Mouse (Mus musculus) layer of hippocampus, postnatal 10 days (tissue): Measurements from ENCODE around the gene Acer2. TPM values are rescaled to one million over a fixed set of nuclear protein-coding genes. Genes with fewer than 3 reads are reported as not detected.

Experiments used
- DNase-seq, 2 experiments: peaks; one replicate each; pipeline ENCODE4 v3.0.0; 2021; ENCODE audit warnings: low spot score in 2 of 2
- total RNA-seq, 2 experiments: library from RNA; stranded (reverse); gene quantifications; 2 replicates each; pipeline ENCODE4 v1.2.3; 2021

Gene Acer2
- total RNA-seq, 2 experiments from 2014 or later = 2.5 to 3.0 TPM

DNA sequence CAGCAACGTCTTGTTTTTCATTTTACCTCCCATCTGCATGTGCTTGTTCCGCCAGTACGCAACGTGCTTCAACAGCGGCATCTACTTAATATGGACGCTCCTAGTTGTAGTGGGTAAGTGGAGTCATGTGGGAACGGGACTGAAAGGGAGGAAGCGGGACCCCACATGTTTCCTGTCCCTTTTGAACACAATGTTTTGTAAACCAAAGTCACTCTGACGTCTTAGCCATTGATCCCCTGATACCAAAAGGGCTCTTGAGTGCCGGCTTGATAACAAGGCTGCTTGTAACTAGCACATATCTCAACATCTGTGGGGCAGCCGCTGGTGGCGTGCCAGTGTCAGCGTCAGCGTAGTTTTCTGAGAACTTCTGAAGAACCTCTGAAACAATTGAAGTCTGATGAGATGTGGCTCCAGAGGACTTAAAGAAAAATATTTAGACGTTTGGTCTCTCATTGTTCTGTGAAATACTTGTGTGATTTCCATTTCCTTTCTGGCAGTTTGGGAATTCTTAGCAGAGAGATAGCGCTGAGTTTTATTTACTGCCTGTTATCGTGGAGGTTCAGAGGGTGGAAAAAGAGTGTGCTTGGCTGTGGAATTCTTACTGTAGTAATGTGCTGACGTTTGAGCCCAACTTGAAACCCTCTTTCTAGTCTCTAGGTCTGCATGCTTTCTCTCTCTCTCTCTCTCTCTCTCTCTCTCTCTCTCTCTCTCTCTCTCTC is 12.1 kb downstream of the Acer2 start:
- DNase-seq = no peak

DNA sequence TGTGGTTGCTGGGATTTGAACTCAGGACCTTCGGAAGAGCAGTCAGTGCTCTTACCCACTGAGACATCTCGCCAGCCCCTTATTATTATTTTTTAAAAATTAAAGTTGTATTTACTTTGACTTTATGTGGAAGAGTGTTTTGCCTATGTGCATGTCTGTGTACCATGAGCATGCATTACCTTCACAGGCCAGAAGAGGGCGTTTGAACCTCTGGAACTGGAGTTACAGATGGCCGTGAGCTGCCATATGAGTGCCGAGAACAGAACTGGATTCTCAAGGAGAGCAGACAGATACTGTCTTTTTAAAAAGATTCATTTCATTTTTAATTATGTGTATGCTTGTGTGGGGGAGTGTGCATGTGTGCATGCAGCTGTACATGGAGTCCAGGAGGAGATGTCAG is 13.7 kb downstream of the Acer2 start:
- DNase-seq = no peak

DNA sequence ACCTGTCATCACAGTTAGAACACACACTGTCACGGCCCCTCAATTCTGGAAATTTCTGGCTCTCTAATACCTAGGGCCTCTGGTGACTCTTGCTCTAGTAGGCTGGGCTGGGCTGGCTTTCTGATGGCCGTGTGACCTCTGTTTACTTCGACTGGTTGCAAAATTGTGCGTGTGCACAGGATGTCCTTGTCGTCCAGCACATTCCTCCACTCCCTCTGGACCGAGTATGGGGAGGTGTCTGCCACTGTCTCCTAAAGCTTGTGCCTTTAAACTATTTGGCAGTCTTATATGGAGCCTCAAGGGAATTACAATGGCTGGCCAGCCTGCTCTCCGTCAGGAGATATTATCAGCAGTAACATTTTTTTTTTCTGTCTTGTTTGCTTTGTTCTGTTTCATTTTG is 23.2 kb downstream of the Acer2 start:
- DNase-seq = no peak

DNA sequence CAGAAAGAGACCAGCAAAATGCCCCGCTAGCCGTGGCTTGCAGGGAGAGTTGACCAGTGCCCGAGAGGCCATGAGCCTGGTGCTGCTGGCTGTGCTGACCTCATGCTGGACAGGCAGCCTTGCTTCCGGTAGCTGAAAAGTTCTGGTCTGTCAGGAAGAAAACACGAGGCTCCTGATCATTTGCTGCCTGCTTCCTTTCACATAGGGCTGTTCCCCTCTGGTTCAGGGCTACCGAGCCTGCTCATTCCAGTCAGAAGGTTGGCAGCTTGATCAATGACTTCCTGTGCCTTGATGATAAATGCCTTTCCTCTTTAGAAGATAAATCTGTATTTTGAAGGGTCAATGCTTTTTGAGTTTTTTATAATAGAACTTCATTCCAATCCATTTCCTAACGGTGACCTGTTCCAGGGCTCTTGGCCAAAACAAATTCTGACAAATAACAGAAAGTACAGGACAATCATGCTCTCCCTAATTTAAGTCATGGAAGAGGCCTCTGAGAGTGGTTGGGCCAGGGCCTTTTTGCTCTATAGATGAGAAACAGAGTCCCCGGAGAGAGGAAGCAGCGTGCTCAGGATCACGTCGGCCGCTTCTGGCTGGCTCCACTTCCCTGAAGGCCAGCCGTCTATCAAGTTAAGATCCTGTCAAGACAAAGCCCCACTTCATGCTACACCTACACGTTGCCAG is 24.7 kb downstream of the Acer2 start:
- DNase-seq = no peak

DNA sequence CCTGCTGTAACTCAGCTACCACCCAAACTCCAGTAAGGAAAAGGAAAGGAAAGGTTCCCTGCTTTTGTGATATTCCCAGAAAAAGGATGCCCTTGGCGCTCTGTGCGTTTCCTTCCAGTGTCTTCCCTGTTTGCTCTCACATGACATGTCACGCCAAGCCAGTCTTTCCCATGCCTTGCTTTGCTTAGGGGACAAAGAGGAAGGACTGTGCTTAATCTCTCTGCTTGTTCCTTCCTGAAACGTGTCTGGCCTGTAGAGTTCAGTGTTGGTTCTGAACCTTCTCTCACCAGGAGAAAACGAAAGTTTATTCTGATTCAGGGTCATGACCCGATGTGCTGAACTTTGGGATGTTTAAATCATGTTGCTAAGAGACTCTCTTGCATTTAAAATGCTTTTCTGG is 28.2 kb downstream of the Acer2 start:
- no peak for DNase-seq

DNA sequence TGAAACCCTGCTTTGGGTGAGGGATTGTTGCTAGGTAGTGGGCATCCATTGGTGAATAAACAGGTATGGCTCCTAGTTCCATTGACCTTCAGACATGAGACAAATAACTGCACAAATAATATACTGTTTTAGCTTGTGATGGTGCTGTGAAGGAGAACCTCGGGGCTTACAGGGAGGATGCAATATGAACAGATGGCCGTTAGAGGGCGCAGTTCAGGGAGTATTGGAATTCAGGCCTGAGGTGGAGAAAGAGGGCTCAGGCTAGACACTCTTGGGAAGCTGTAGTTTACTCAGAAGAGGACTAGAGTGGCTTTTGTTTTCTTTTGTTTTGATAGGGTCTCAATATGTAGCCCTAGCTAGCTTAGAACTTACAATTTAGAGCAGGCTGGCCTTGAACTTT is 30.8 kb downstream of the Acer2 start:
- no peak for DNase-seq

DNA sequence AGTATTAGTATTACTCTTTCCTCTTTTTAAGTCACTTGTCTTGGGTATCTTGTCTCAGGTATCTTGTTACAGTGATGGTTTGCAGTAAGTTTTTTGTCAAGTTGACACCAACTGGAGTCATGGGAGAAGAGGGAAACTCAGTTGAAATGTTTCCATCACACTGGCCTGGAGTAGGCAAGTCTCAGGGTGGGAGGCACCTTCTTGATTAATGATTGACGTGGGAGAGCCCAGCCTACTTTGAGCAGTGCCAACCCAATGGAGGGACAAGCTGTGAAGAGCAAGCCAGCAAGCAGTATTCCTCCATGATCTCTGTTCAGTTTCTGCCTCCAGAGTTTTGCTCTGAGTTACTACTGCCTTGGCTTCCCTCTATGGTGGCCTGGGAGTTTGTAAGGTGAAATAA is 31.7 kb downstream of the Acer2 start:
- no peak for DNase-seq

DNA sequence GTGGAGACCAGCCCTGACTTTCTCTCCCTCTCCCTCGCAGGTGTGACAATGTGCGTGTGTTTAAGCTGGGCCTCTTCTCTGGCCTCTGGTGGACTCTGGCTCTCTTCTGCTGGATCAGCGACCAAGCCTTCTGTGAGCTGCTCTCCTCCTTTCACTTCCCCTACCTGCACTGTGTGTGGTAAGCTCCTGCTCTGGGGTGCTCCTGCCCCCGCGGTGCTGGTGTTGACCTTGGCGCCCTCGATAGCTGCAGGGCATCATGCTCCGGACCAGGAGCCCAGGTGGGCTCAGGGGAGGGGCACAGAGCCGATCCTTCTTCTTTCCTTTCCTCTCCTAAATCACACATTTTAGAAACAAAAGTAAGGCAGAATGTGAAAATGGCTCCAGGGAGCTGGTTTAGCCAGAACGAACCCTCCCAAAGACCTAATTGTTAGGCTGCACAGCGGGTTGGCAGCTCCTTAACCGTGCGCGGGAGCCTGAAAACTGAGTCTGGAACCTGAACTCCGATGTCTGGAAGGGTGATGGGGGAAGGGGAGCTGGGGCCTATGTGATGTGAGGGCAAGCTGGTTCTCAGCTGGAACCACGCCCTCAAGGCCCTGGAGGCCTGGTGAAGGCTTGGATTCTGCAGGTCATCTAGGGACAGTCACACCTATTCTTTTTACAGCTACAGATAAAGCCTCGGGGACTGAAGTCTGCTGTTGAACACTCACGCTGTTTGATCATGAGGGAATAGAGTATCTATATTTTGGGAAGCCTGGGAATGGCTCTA is 37.6 kb downstream of the Acer2 start:
- no peak for DNase-seq

DNA sequence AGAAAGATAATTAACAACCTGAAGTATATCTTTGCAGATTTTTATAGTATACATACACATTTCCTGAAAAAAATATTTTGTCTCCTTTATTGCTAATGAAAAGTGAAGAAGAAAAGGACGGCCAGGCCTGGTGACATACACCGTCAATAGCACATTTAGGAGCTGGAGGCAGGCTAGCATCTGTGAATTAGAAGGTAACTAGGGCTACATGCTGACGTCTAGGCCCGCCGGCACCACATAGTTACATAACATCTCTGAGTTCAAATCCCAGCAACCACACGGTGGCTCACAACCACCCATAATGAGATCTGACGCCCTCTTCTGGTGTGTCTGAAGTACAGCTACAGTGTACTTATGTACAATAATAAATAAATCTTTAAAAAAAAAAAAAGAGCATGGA is 38.6 kb downstream of the Acer2 start:
- DNase-seq = no peak

DNA sequence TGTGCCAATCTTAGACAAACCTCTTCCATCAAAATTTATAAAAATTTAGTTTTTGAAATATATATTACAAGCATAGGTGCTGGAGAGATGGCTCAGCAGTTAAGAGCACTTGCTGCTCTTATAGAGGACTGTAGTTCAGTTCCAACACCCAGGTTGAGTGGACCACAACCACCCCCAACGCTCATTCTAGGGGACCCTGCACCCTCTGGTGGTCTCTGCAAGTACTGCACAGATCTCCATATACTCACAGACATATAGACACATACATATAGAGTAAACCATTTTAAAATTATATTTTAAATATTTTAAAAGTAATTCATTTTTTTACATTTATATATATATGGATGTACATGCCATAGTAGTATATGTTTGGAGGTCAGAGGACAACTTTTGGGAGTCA is 41.9 kb downstream of the Acer2 start:
- DNase-seq = no peak

DNA sequence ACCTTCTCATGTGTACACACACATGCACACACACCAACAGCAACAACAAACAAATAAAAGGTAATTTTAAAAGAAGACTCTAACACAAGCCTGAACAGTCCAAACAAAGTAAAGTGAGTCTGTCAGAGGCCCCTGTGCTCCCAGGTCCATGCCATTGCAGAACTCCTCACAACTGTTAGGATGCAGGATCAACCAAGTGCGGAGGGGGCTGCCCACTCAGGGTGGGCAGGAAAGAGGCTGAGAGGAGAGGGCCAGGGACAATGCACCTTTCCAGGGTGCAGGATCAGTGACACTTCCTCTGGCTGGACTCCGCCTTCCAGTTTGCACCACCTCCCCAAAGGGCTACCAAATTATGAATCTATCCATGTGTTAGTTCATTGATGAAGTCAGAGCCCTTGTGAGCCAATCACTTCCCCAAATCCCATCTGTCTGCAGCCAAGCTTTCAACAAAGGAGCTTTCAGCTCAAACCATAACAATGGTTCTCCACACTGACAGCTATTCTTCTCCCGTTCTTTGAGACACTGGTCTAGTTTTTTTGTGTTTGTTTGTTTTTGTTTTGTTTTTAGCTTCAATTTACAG is 49.4 kb downstream of the Acer2 start:
- no peak for DNase-seq

DNA sequence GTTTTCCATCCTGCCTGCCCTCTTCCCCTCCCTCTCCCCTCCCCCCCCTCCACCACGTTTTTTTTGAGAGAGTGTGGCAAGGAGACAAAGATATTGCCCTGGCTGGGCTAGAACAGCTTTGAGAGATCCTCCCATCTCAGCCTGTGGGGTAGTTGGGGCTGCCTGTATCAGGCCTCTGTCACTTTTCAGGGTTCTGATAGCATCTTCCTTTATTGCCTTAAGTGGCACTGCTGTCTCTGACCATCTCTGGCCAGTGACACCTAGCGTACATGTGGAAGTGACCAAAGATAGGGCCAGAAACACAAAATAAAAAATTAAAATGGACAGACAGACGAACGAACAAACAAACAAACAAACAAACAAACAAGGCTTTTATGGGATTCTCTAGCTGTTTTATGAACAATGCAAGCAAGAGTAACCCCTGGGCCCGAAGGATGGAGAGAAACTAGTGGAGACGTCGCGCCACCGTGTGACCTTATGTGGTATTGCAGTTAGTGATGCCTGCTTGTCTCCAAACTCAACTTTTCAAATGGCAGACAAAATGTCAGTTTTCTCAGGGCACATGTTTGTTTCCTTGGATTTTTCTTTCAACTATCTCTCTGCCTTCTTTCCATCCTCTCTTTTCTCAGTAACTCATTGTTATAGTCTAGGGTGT is 50.7 kb downstream of the Acer2 start:
- peak; percentile 90 to 93 for DNase-seq

DNA sequence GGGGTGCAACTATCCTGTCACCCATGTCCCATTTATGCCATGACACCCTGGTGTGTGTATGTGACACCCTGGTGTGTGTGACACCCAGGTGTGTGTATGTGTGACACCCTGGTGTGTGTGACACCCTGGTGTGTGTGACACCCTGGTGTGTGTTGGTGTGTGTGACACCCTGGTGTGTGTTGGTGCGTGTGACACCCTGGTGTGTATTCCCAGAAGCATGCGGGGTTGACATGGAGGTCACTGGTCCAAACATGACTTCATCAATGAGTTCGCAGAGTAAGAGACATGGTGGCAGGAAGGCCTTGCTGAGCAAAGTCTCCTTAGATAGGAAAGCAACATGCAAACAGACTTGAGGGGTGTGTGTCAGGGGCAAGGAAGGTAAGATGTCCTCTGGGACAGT is 52.8 kb downstream of the Acer2 start:
- DNase-seq = no peak

DNA sequence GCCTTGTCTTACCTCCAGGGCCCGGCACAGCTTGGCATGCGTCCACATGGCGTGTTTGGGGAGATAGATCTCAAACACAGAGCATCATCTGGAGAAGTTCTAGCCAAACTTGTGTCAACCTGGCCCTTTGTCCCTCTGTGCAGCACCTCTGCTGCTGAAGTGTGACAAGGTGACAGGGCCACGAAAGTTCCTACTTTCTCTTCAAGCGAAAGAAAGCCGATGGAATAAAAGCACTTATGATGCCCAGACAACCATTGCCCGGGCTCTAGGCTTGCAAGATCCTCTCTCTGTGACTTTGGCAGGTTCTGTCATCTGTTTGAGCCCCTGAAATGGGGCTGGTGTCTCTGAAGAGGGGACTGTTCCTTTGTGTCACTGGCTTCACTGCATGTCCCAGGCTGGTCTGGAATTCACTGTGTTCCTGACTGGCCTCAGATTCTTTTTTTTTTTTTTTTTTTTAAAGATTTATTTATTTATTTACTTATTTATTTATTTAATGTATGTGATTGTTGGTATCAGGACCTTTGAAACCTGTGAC is 56.0 kb downstream of the Acer2 start:
- no peak for DNase-seq

DNA sequence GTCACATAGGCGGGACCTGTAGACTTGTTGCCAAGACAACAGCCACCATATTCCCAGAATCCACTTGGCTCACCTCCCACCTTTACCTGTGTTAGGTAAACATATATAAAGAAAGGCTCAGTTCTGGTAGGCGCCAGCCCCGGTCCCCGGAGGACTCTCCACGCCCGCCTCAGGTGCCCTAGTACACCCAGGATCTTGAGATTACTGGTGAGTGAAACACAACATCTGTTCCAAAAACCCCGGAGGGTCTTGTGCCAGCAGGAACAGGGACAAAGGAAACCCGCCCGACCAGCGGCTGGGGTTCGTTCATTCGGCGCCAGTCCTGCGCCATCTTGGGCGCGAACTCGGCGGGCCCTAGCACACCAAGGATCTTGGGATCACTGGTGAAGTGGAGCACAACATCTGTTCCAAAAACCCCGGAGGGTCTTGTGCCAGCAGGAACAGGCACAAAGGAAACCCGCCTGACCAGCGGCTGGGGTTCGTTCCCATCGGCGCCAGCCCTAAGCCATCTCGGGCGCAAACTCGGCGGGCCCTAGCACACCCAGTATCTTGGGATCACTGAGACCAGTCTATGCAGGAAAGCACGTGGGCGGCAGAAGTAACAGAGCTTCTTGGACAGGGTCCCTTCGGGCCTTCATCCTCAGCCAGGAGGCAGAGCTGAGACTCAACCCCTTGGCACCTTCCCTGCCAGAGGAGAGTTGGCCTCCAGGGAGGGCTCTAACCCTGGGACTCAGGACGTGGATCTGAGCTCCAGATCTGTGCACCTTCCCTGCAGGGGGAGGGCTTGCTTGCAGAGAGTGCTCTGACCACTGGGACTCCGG is 56.6 kb downstream of the Acer2 start:
- peak; percentile 29 to 52 for DNase-seq

DNA sequence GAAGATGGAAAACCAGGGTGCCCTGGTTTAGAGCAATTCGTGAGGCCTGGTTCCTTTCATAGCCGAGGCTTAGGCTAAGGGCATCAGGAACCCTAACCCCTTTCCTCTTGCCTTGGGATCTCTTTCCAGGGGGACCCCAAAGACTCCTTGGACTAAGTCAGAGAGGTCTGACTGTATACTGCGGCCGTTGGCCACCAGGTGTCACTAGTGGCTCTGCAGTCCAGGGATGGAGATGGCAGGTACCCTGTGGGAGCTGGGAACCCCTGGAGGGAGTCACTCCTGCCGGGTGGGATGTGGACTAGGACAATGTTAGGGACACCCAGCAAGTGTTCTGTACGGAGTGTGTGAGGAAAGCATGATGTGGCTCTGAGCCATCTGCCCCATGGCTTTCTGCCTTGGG is 58.8 kb downstream of the Acer2 start:
- no peak for DNase-seq

DNA sequence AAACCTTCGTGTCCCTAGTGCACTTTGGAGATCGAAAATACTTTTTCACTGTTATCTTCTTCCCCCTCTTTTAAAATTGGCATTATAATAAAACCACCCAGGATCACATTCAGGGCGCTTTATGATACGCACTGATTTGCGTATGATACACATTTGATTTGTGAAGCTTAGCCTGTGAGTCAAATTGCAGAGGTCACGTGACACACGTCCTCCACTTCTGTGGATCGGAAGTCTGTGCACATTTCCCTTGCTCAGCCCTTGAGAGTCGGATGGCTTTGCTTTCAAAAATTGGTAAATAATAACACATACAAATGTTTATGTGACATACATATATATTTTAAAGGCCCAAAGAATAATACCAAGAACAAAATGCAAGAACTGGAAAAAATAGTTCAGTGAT is 62.0 kb downstream of the Acer2 start:
- no peak for DNase-seq

DNA sequence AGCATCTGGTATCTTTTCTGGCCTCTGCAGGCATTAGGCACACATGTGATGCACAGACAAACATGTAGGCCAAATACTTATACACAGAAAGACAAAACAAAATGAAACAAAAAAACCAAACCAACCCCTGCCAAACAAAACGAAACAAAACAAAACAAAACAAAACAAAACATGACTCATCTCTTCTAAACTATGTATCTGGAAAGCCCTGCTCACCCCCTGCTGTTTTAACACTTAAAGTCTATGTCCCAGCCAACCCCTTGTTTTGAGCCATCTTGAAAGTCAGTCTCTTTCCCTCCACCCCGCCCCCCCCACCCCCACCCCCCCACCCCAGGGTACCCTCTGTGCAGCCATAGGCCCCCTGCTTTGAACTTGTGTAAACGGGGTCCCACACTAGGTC is 62.5 kb downstream of the Acer2 start:
- no peak for DNase-seq

DNA sequence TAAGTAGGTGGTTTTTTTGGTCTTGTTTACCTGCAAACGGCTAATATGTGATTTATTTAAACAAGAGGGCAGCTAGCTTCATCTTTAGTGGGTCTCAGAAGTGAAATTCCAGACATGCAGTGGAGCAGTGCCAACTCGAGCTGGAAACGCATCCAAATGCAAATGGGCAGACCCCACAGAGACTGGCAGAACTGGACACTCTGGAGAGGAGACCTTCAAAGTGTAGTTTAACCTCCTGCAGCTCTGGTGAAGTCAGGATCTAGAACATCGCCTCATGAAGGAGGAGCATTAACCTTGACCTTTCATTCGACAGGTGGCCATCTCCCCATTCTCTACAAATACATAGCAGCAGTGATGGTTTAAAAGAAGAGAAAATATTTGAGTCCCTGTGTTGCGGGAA is 68.5 kb downstream of the Acer2 start:
- DNase-seq = no peak

DNA sequence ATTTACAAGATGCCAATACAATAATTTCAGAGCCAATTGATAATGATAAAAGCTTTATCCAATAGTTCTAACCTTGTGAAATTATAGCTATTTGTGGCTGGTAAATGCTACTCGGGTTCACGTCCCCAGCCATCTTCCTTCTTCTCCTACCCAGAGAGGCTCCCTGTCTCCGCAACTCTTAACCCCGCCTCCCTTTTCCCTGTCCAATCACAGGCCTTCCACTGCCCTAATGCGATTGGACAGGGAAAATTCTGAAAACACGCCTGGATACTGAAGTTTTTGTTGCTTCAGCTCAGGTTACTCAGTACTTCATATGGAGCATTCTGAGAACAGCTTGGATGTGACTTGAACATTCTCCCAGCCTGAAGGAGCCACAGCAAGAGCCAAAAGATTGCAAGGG is 69.1 kb downstream of the Acer2 start:
- no peak for DNase-seq
